Mouse (Mus musculus): ENCODE results near the gene Adgrf4. TPM values are rescaled to one million over a fixed set of nuclear protein-coding genes. Genes with fewer than 3 reads are reported as not detected.

Gene Adgrf4
- 0.06 TPM in 1 of 2 replicates, not detected in the other for polyA plus RNA-seq (2015; fragmentation: Nextera tagmentation; extraction: Ambion mirVana)

DNA sequence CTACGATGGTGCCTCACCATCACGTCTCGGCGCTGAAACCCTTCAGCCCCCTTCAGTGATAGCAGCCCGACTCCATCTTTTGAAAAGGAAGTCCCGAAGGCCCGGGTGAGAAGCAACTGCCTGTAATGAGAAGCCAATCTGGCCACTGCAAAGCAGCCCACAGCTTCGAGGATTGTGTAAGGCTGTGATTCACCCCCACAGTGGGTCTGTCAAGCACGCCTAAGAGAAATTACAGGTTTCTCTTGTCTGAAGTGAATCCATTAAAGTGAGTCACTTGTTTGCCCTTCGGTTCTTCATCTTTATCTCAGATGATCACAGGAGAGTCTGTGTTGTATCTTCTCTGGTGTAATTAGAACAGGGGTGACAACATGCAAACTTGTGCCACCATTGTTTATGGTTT lies at the start of gene Adgrf4:
Gene Adgrf4, minus strand, starts transcription at position 149 of the 400 bp plus-strand sequence.
- no peaks in the 10 kb centered on the region for H3K36me3 ChIP-seq (ENCODE audit: insufficient read depth, low read length)
- H3K9me3 ChIP-seq (ENCODE audit: low read length) = no peaks in the 10 kb centered on the region
- no peak for ATAC-seq
- WGBS = 71% methylated on average over 10 of the region's 10 CpGs
- no peaks in the 10 kb centered on the region for H3K27me3 ChIP-seq (replicated peaks; ENCODE audit: insufficient read depth, low read length)
- H3K4me3 ChIP-seq (ENCODE audit: low read depth, low read length) = no peak within 1 kb of the TSS
- H3K4me2 ChIP-seq (replicated peaks; ENCODE audit: low read depth, low read length) = no peak within 1 kb of the TSS
- no peak within 1 kb of the TSS for H3K9ac ChIP-seq (replicated peaks; ENCODE audit: low read depth)
- DNase-seq (ENCODE audit: low spot score) = no peak
- H3K4me1 ChIP-seq (ENCODE audit: insufficient read depth, low read depth, low read length) = no peaks in the 10 kb centered on the region
- H3K27ac ChIP-seq (ENCODE audit: low read length) = no peak within 1 kb of the TSS
- no peak for TF ChIP-seq CTCF (IDR thresholded peaks at IDR 0.05)
- no peak for TF ChIP-seq EP300 (IDR thresholded peaks at IDR 0.05)

DNA sequence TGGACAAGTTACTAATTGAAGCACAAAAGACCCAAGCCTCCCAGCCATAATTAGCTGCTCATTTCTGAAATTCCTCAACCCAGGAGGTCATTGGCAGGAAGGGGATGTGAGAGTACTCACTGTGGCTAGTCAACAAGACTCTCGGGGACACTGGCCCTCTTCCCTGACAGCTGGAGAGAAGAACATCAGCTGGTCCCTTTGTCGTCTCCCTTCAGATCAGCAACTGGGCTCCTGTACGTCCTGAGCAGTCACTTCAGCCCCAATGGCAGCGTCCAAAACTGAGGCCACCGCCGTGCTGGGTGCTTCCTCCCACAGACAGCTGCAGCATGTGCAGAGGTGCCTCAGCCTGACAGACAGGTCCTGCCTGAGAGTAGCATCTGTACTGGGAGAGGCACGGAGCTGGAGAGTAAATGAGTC lies 49.7 kb upstream of the Adgrf4 start, which contains the start of gene Adgrf2:
Gene Adgrf2, minus strand, starts transcription at position 379 of the 417 bp plus-strand sequence.
- no peak within 1 kb of the TSS for H3K9ac ChIP-seq (replicated peaks; ENCODE audit: low read depth)
- TF ChIP-seq EP300 (IDR thresholded peaks at IDR 0.05) (no peak), CTCF (IDR thresholded peaks at IDR 0.05) (no peak)
- no peaks in the 10 kb centered on the region; the same call in 1 of the 2 replicates for H3K4me1 ChIP-seq (ENCODE audit: insufficient read depth, low read depth, low read length)
- no peak within 1 kb of the TSS for H3K27ac ChIP-seq (ENCODE audit: low read length)
- no peak within 1 kb of the TSS for H3K4me2 ChIP-seq (replicated peaks; ENCODE audit: low read depth, low read length)
- peak; percentile 13 for DNase-seq (ENCODE audit: low spot score)
- WGBS = 20% methylated on average over 7 of the region's 7 CpGs
- H3K9me3 ChIP-seq (ENCODE audit: low read length) = no peaks in the 10 kb centered on the region
- no peaks in the 10 kb centered on the region for H3K27me3 ChIP-seq (replicated peaks; ENCODE audit: insufficient read depth, low read length)
- H3K4me3 ChIP-seq (ENCODE audit: low read depth, low read length) = no peak within 1 kb of the TSS
- peak; percentile 55 for ATAC-seq
- H3K36me3 ChIP-seq (ENCODE audit: insufficient read depth, low read length) = no peaks in the 10 kb centered on the region

DNA sequence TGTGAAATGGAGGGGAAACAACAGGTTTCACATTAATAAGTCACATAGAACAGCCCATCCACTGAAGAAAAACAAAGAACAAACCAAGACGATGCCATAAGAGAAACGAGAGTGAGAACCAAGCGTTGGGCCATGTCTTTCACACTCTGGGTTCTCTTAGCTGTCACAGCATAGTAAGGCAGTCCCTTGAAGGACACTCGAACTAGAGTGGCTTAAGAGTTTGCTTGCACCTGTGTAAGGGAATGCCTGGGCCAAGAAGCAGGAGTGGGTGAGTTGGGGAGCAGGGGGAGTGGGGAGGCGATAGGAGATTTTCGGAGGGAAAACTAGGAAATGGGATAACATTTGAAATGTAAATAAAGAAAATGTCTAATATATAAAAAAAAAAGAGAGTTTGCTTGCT lies 46.7 kb upstream of the Adgrf4 start:
- no peak overlapping the region for H3K4me2 ChIP-seq (replicated peaks; ENCODE audit: low read depth, low read length)

DNA sequence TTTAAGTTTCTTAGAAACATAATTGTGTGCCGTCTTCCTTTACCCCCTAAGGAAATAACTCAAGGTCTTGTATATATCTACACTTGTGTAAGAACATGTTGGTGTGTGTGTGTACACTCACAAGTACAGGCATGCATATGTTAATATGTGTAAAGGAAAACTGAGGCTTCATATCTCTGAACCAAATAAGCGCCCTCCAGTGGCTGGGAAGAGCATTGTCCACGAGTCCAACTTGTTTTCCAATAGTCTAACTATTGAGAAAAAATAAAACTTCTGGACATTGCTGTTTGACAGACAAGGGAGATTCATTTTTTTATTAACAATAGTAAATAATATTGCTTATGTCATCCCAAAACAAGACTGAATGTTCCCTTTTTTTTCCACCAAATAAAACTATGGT lies 25.1 kb upstream of the Adgrf4 start:
- peak; percentile 43 for TF ChIP-seq CTCF (IDR thresholded peaks at IDR 0.05)
- no peak for TF ChIP-seq EP300 (IDR thresholded peaks at IDR 0.05)
- 48% methylated on average over 3 of the region's 3 CpGs for WGBS
- Histone ChIP-seq H3K27ac (ENCODE audit: low read length) (no peak overlapping the region), H3K4me2 (replicated peaks; ENCODE audit: low read depth, low read length) (no peak overlapping the region), H3K9me3 (ENCODE audit: low read length) (no peaks in the 10 kb centered on the region), H3K4me1 (ENCODE audit: insufficient read depth, low read depth, low read length) (no peaks in the 10 kb centered on the region), H3K27me3 (replicated peaks; ENCODE audit: insufficient read depth, low read length) (no peaks in the 10 kb centered on the region), H3K9ac (replicated peaks; ENCODE audit: low read depth) (no peak overlapping the region), H3K4me3 (ENCODE audit: low read depth, low read length) (no peak overlapping the region), H3K36me3 (ENCODE audit: insufficient read depth, low read length) (no peaks in the 10 kb centered on the region)
- ATAC-seq = no peak
- no peak for DNase-seq (ENCODE audit: low spot score)

More for the DNA sequence above, 46.7 kb upstream of the Adgrf4 start:
- no peaks in the 10 kb centered on the region for H3K36me3 ChIP-seq (ENCODE audit: insufficient read depth, low read length)
- H3K27me3 ChIP-seq (replicated peaks; ENCODE audit: insufficient read depth, low read length) = no peaks in the 10 kb centered on the region
- H3K4me3 ChIP-seq (ENCODE audit: low read depth, low read length) = no peak overlapping the region
- TF ChIP-seq EP300 (IDR thresholded peaks at IDR 0.05) (no peak), CTCF (IDR thresholded peaks at IDR 0.05) (no peak)
- H3K9ac ChIP-seq (replicated peaks; ENCODE audit: low read depth) = no peak overlapping the region
- peak; percentile 75 for ATAC-seq
- peak; percentile 65 for DNase-seq (ENCODE audit: low spot score)
- H3K27ac ChIP-seq (ENCODE audit: low read length) = no peak overlapping the region
- H3K4me1 ChIP-seq (ENCODE audit: insufficient read depth, low read depth, low read length) = no peaks in the 10 kb centered on the region; the same call in 1 of the 2 replicates
- no peaks in the 10 kb centered on the region for H3K9me3 ChIP-seq (ENCODE audit: low read length)
- WGBS = 58% methylated on average over 6 of the region's 6 CpGs

DNA sequence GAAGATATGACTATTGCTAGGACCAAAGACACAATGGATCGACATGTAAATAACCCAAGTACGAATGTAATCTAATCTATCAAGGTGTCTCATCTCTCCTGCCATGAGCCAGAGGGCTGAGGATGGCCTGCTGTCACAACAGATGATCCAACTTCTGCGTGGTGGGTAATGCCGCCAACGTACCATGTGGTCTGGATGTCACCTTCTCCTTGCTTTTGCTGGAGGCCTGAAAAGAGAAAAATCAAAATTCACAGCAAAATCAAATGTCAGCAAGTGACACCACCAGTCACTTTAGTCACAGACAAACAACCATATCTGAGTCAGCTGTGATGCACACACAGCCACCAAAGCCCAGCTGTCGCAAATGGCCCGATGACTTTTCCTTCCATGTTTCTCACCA lies 22.9 kb upstream of the Adgrf4 start:
- H3K4me3 ChIP-seq (ENCODE audit: low read depth, low read length) = no peak overlapping the region
- H3K9ac ChIP-seq (replicated peaks; ENCODE audit: low read depth) = no peak overlapping the region
- H3K4me1 ChIP-seq (ENCODE audit: insufficient read depth, low read depth, low read length) = no peaks in the 10 kb centered on the region
- TF ChIP-seq EP300 (IDR thresholded peaks at IDR 0.05) (no peak), CTCF (IDR thresholded peaks at IDR 0.05) (no peak)
- no peak overlapping the region for H3K4me2 ChIP-seq (replicated peaks; ENCODE audit: low read depth, low read length)
- H3K36me3 ChIP-seq (ENCODE audit: insufficient read depth, low read length) = no peaks in the 10 kb centered on the region
- no peaks in the 10 kb centered on the region for H3K9me3 ChIP-seq (ENCODE audit: low read length)
- 73% methylated on average over 7 of the region's 7 CpGs for WGBS
- H3K27ac ChIP-seq (ENCODE audit: low read length) = no peak overlapping the region
- ATAC-seq (no peak), DNase-seq (ENCODE audit: low spot score) (no peak)
- no peaks in the 10 kb centered on the region for H3K27me3 ChIP-seq (replicated peaks; ENCODE audit: insufficient read depth, low read length)

DNA sequence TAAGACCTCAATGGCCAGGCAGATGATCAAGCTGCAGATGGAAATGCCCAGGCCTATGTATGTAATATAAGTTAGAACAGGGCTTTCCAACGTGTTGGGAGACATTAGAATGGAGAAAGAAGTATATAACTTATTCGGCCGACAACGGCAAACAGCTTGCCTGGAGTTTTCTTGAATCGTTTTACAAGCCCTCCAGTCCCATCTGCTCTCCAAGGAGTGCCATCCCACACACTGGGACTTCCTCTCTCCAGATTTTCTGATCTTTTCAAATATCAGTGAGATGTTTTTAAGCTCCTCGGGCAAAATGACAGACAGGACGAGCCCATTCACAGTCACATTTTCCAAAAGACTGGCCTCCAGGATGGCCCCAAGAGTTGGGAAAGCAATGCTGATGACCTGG lies 18.6 kb upstream of the Adgrf4 start:
- ATAC-seq (no peak), DNase-seq (ENCODE audit: low spot score) (no peak)
- H3K36me3 ChIP-seq (ENCODE audit: insufficient read depth, low read length) = no peaks in the 10 kb centered on the region
- H3K27ac ChIP-seq (ENCODE audit: low read length) = no peak overlapping the region
- no peaks in the 10 kb centered on the region for H3K9me3 ChIP-seq (ENCODE audit: low read length)
- no peak overlapping the region for H3K4me2 ChIP-seq (replicated peaks; ENCODE audit: low read depth, low read length)
- no peaks in the 10 kb centered on the region for H3K4me1 ChIP-seq (ENCODE audit: insufficient read depth, low read depth, low read length)
- no peak overlapping the region for H3K4me3 ChIP-seq (ENCODE audit: low read depth, low read length)
- H3K27me3 ChIP-seq (replicated peaks; ENCODE audit: insufficient read depth, low read length) = no peaks in the 10 kb centered on the region
- 76% methylated on average over 7 of the region's 7 CpGs for WGBS
- H3K9ac ChIP-seq (replicated peaks; ENCODE audit: low read depth) = no peak overlapping the region
- no peak for TF ChIP-seq EP300 (IDR thresholded peaks at IDR 0.05)
- no peak for TF ChIP-seq CTCF (IDR thresholded peaks at IDR 0.05)

DNA sequence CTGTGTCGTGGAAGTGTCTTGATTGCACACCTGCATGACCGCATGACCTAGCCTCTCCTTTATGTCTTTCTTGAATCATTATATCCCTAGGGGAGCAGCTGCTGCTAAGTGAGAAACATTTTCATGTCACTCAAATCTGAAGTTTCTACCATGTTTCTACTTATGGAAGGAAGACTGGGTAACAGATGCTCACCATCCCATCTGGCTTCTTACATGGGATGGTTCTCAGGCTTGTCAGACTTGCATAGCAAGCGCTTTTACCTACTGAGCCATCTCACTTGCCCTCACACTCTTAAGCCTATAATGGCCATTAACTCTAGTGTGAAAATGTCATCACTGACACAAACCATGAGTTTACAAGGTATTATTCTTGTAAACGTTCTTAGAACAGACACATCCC lies 13.5 kb upstream of the Adgrf4 start:
- Histone ChIP-seq H3K9ac (replicated peaks; ENCODE audit: low read depth) (no peak overlapping the region), H3K9me3 (ENCODE audit: low read length) (no peaks in the 10 kb centered on the region), H3K27me3 (replicated peaks; ENCODE audit: insufficient read depth, low read length) (no peaks in the 10 kb centered on the region), H3K4me2 (replicated peaks; ENCODE audit: low read depth, low read length) (no peak overlapping the region), H3K36me3 (ENCODE audit: insufficient read depth, low read length) (no peaks in the 10 kb centered on the region), H3K4me1 (ENCODE audit: insufficient read depth, low read depth, low read length) (no peaks in the 10 kb centered on the region), H3K4me3 (ENCODE audit: low read depth, low read length) (no peak overlapping the region), H3K27ac (ENCODE audit: low read length) (no peak overlapping the region)
- DNase-seq (ENCODE audit: low spot score) (no peak), ATAC-seq (no peak)
- TF ChIP-seq CTCF (IDR thresholded peaks at IDR 0.05) (no peak), EP300 (IDR thresholded peaks at IDR 0.05) (no peak)
- 75% methylated on average over 4 of the region's 4 CpGs for WGBS
